Mouse (Mus musculus) kidney, embryonic 16.5 days (tissue): ENCODE results near the gene Bhlhe41. TPM values are rescaled to one million over a fixed set of nuclear protein-coding genes. Genes with fewer than 3 reads are reported as not detected.

Experiments
- ATAC-seq: fragments of 200-750 bp; cut with Nextera tagmentation; 2 replicates; pipeline ENCODE4 v1.8.0; 2017; ENCODE audit warnings: moderate TSS enrichment; ENCODE audit not compliant: low FRiP score, low TSS enrichment
- H3K27ac ChIP-seq: fragments of 300-500 bp; sonication (generic); 2 replicates; pipeline ENCODE4 v1.5.1; 2014; ENCODE audit warnings: low read length
- H3K27me3 ChIP-seq: fragments of 300-500 bp; sonication (generic); 2 replicates; pipeline ENCODE4 v1.6.1; 2014; ENCODE audit warnings: low read length, control low read depth, mixed read lengths; ENCODE audit not compliant: insufficient read depth
- H3K36me3 ChIP-seq: fragments of 300-500 bp; sonication (generic); 2 replicates; pipeline ENCODE4 v1.6.1; 2014; ENCODE audit warnings: low read length, control low read depth, mixed read lengths; ENCODE audit not compliant: insufficient read depth
- H3K4me1 ChIP-seq: fragments of 300-500 bp; sonication (generic); 2 replicates; pipeline ENCODE4 v1.6.1; 2014; ENCODE audit warnings: low read length, control low read depth, mixed read lengths; ENCODE audit not compliant: insufficient read depth
- H3K4me2 ChIP-seq: fragments of 300-500 bp; sonication (generic); replicated peaks from 2 replicates; pipeline ENCODE4 v1.6.1; 2014; ENCODE audit warnings: low read depth, low read length
- H3K4me3 ChIP-seq: fragments of 300-500 bp; sonication (generic); 2 replicates; pipeline ENCODE4 v1.5.1; 2014; ENCODE audit warnings: mild to moderate bottlenecking, low read length
- H3K9ac ChIP-seq: fragments of 300-500 bp; sonication (generic); replicated peaks from 2 replicates; pipeline ENCODE4 v1.6.1; 2014; ENCODE audit warnings: low read length
- H3K9me3 ChIP-seq: fragments of 300-500 bp; sonication (generic); 2 replicates; pipeline ENCODE4 v1.6.1; 2016; ENCODE audit warnings: low read length, control low read depth
- WGBS: fragments of 180-500 bp; shearing (Covaris S2); extraction: QIAGEN DNeasy Blood & Tissue Kit; methylation state at CpG from one replicate; pipeline ENCODE4 v1.1.7; 2014; 5-methylcytosine and 5-hydroxymethylcytosine counted together
- polyA plus RNA-seq: library from polyadenylated mRNA; unstranded; fragments of >200 nt; fragmentation: Nextera tagmentation; extraction: Ambion mirVana; gene quantifications from 2 replicates; pipeline ENCODE4 v1.2.1, GENCODE M21; 2015

Bhlhe41 gene
- polyA plus RNA-seq, 1 experiment from 2014 or later, result 0.94 TPM

DNA sequence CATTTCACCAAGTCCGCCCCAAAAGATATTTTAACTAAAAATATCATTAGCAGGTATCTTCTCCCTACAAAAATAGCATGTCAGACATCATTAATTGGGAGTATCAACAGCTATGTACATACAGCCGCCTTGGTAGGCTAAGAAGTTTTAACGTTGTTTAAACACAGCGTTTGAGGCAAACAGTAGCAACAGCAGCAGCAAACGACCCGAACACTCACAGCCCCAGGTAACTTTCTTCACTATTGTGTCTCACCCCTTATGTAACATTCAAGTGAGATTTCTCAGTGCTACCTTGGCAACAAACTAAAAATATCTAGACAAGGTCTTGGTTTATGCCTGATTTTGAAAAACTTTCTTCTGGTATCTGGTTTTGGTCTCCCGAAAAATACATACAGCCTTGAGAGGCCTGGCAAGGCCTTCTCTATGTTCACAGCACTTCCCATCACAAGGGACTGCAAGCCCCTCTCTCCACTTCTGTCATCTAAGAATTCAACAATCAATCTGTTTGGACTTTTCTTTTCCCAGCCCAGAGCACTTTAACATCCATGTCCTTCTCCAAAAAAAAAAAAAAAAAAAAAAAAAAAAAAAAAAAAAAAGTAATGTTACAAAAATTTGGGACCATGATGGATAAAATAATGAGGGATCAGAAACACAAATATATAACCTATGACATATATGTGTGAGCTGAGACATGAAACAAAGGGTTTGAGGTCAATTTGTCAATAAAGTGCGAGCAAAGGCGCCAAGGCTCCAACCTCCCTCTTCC is 3.7 kb downstream of the Bhlhe41 start:
- H3K27me3 ChIP-seq, result peaks cover 44% of the 10 kb centered on the region
- ATAC-seq, result no peak
- no peaks in the 10 kb centered on the region for H3K36me3 ChIP-seq
- H3K27ac ChIP-seq, result no peak overlapping the region
- H3K4me1 ChIP-seq, result peaks cover 30% of the 10 kb centered on the region
- no peak overlapping the region for H3K4me3 ChIP-seq
- H3K9ac ChIP-seq, result no peak overlapping the region
- no peaks in the 10 kb centered on the region for H3K9me3 ChIP-seq
- no peak overlapping the region for H3K4me2 ChIP-seq
- 81% methylated on average over 9 of the region's 9 CpGs for WGBS

DNA sequence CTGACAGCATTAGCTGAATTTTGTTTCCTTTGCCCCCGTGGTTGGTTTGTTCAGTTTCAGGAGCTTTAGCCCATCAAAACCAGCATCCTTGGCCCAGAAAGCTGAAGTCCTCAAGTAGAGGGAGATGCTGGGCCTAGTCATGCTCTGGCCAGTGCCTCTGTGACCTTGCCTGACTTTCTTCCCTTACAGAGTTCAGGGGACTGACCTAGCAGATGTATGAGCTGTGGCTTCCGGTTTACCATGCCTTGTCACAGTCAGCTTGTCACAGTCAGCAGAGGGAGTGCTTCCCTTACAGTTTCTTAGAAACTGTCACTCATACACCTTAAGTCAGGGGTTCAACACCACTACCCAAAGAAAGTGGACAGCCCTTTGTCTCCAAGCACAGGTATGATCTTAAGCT is 5.0 kb downstream of the Bhlhe41 start:
- WGBS, result 40% methylated on average over 2 of the region's 2 CpGs
- Histone ChIP-seq H3K36me3 (no peaks in the 10 kb centered on the region), H3K4me2 (no peak overlapping the region), H3K27me3 (peaks cover 42% of the 10 kb centered on the region), H3K9ac (no peak overlapping the region), H3K9me3 (no peaks in the 10 kb centered on the region), H3K4me3 (no peak overlapping the region), H3K27ac (no peak overlapping the region), H3K4me1 (peaks cover 33% of the 10 kb centered on the region)
- ATAC-seq, result no peak

DNA sequence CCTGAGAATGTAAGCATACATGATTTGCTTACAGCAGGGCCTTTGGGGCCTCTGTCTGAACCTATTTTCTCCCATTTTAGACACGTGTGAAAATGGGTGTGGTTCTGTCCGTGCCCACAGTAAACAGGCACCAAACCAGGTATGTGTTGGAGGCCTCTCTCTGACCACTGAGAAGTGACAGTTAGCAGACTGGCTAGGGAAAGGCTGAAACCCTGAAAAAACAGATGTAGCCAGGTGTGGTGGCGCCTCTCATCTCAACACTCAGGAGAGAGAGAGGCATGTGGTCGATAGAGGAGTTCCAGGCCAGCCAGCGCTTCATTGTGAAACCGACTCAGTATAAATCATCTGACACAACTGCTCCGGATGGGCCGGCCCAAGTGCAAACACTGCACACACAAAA is 6.9 kb downstream of the Bhlhe41 start:
- WGBS, result 39% methylated on average over 8 of the region's 8 CpGs
- H3K4me1 ChIP-seq, result peaks cover 20% of the 10 kb centered on the region
- ATAC-seq, result no peak
- no peak overlapping the region for H3K4me3 ChIP-seq
- H3K4me2 ChIP-seq, result no peak overlapping the region
- no peak overlapping the region for H3K27ac ChIP-seq
- no peaks in the 10 kb centered on the region for H3K9me3 ChIP-seq
- no peak overlapping the region for H3K9ac ChIP-seq
- H3K36me3 ChIP-seq, result no peaks in the 10 kb centered on the region
- H3K27me3 ChIP-seq, result peaks cover 23% of the 10 kb centered on the region

DNA sequence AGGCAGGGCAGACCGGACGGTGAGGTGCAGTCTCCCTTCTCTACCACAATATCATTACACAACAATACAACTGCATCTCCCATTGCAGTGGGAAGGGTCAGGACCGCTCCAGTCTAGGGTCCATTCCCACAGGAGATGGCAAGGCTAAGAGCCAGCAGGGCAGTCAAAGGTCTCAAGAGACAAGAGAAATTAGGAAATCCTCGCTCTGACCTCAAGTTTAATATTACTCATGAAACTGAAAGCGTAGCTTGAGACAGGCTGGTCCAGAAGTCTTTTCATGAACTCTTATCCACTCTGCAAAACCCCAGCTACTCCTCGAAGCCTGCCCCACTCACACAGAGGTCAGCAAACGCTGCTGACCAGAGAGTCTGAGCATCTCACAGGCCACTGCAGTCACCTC is 7.9 kb downstream of the Bhlhe41 start:
- Histone ChIP-seq H3K4me1 (peaks cover 14% of the 10 kb centered on the region), H3K4me2 (no peak overlapping the region), H3K27me3 (peaks cover 13% of the 10 kb centered on the region), H3K4me3 (no peak overlapping the region), H3K36me3 (no peaks in the 10 kb centered on the region), H3K9me3 (no peaks in the 10 kb centered on the region), H3K9ac (no peak overlapping the region), H3K27ac (no peak overlapping the region)
- 89% methylated on average over 7 of the region's 7 CpGs for WGBS
- no peak for ATAC-seq

DNA sequence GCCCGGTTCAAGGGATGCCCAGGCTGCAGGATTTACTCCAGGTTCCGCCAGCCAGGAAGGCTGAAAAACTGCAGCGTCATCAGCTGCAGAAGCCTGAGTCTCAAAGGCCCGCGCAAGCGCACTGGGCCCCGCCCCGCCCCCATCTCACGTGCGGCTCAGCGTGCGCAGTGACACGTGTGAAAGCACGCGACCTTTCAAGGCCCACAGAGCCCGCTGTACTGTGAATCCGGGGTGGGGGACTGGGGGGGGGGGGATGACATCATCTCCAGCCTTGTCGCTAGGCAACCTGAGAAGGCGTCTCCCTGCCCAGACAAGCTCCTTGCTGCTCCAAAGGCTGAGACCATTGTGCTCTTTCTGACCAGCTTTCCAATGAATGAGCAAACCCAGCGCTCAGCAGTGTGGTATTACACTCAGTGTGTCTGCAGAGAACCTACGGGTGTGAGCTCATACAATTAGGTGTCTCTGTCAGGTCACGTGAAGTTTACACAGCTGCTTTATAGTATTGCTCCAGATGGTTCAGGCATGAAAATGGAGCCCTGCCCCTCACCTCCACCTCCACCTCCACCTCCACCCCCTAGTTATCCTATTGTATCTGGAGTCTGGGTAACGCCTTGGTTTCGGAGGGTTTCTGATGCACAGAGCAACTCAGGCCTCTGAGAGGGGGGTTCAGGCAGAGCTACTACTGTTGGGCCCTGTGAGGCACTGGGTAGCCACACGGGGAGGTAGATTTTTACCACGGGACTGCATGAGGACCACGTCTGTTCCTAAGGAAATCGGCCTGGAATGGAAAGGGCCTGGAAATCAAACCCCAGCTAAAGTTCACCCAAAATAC is 9.4 kb downstream of the Bhlhe41 start:
- ATAC-seq, result peak; percentile 93
- H3K27me3 ChIP-seq, result 0 out of 2 replicates have a peak, but pooled peaks cover 2% of the 10 kb centered on the region
- no peaks in the 10 kb centered on the region for H3K36me3 ChIP-seq
- H3K9me3 ChIP-seq, result no peaks in the 10 kb centered on the region
- H3K4me1 ChIP-seq, result peaks cover 14% of the 10 kb centered on the region
- 9% methylated on average over 28 of the region's 28 CpGs for WGBS
- peak overlapping the region; percentile 55 for H3K4me2 ChIP-seq
- H3K27ac ChIP-seq, result peak overlapping the region; percentile 1; the same call in 1 of the 2 replicates
- H3K9ac ChIP-seq, result peak overlapping the region; percentile 35; the same call in 1 of the 2 replicates
- peak overlapping the region; percentile 33 for H3K4me3 ChIP-seq

- no peaks in the 10 kb centered on the region for H3K9me3 ChIP-seq
- no peaks in the 10 kb centered on the region for H3K27me3 ChIP-seq
- peaks cover 14% of the 10 kb centered on the region for H3K4me1 ChIP-seq
- H3K9ac ChIP-seq, result no peak overlapping the region
- no peak overlapping the region for H3K27ac ChIP-seq
- H3K4me3 ChIP-seq, result no peak overlapping the region
- no peak overlapping the region for H3K4me2 ChIP-seq
- no peaks in the 10 kb centered on the region for H3K36me3 ChIP-seq
- ATAC-seq, result no peak
- 56% methylated on average over 5 of the region's 5 CpGs for WGBS
Measured at GRCm38 (mm10) chr6:145854756-145855155, 10.6 kb downstream of the Bhlhe41 start.

DNA sequence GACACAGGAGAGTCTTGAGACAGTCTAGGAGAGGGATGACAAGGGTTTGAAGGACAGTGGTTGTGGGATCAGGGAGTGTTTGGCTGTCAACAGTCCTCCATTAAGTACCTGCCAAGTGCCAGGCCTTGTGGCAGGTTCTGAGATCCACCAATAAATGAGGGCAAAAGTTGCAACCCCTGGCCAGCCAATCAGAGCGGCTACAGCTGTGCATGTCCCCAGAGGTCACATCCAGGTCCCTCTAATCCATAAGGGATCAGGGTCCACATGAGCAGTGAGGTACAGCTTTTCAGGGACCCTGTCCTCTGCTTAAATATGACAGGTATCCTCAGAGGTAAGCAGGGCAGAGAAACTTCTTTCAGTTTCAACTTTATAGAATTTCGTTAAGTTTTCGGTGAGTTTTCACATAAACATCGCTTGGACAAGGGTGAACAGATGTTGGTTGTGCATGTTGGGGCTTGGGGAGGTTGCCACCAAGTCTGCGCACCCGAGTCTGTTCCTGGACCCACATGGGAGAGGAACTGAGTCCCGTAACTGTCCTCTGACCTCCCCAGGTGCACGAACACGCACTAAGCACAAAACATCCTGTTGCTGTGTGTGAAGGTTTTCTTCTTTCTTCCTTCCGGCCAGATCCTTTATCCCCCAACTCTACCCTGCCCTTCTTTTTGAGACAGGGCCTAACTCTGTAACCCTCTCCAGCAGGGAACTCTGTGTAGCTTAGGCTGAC is 11.8 kb downstream of the Bhlhe41 start:
- no peak for ATAC-seq
- 93% methylated on average over 10 of the region's 10 CpGs for WGBS

GRCm38 (mm10) chr6:145852708-145853107 is 12.7 kb downstream of the Bhlhe41 start:
- WGBS, result 89% methylated on average over 7 of the region's 7 CpGs
- Histone ChIP-seq H3K36me3 (no peaks in the 10 kb centered on the region), H3K4me3 (no peak overlapping the region), H3K4me1 (peaks cover 14% of the 10 kb centered on the region), H3K9me3 (peaks cover 3% of the 10 kb centered on the region; the same call in 1 of the 2 replicates), H3K4me2 (no peak overlapping the region), H3K27ac (no peak overlapping the region), H3K27me3 (no peaks in the 10 kb centered on the region), H3K9ac (no peak overlapping the region)
- ATAC-seq, result no peak

More for the DNA sequence above, 11.8 kb downstream of the Bhlhe41 start:
- Histone ChIP-seq H3K4me1 (peaks cover 14% of the 10 kb centered on the region), H3K36me3 (no peaks in the 10 kb centered on the region), H3K4me3 (no peak overlapping the region), H3K9ac (no peak overlapping the region), H3K9me3 (peaks cover 1% of the 10 kb centered on the region; the same call in 1 of the 2 replicates), H3K27ac (no peak overlapping the region), H3K4me2 (no peak overlapping the region), H3K27me3 (no peaks in the 10 kb centered on the region)

GRCm38 (mm10) chr6:145851956-145852355 is 13.4 kb downstream of the Bhlhe41 start:
- Histone ChIP-seq H3K9ac (no peak overlapping the region), H3K4me2 (no peak overlapping the region), H3K4me3 (no peak overlapping the region), H3K4me1 (peaks cover 14% of the 10 kb centered on the region), H3K27me3 (no peaks in the 10 kb centered on the region), H3K27ac (no peak overlapping the region), H3K9me3 (peaks cover 3% of the 10 kb centered on the region; the same call in 1 of the 2 replicates), H3K36me3 (no peaks in the 10 kb centered on the region)
- 58% methylated on average over 11 of the region's 11 CpGs for WGBS
- no peak for ATAC-seq
